Mouse (Mus musculus): ENCODE measurements around the gene Arhgap8. TPM values are rescaled to one million over a fixed set of nuclear protein-coding genes. Genes with fewer than 3 reads are reported as not detected.

The Arhgap8 gene
- polyA plus RNA-seq, 1 experiment from 2014 or later = not detected

DNA sequence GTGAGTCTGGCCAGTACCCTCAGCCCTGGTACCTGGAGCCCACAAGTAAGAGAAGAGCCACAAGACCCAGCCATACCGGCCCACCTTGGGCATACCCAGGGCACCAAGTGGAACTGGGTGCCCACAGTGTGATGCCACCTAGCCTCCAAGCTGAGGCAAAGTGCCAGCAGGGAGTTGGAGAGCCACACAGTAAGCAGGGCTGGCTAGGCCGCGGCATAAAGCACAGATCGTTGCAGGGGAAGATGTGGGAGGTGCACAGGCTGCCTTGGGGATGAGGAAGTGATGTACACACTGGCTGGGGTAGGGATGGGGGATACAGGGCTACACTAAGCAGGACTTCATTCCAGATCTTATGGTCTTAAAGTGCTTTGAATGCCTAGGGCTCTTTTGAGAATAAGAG lies 101.0 kb downstream of the Arhgap8 start:
- no peaks in the 10 kb centered on the region for H3K79me2 ChIP-seq (ENCODE audit: inconsistent target)
- no peak overlapping the region for H3K4me3 ChIP-seq (ENCODE audit: inconsistent target)
- no peaks in the 10 kb centered on the region for H3K36me3 ChIP-seq (ENCODE audit: inconsistent target)
- 71% methylated on average over 4 of the region's 4 CpGs for WGBS (ENCODE audit: missing documents)
- H3K27ac ChIP-seq = no peak overlapping the region

Other genes with a start within 250 kb of the Arhgap8 start
- gene Rtl6, start 162.2 kb upstream of the Arhgap8 start, polyA plus RNA-seq (2018) = 0.41 to 1.4 TPM (median 0.95 TPM) in 3 replicates
- gene Prr5, start 50.4 kb upstream of the Arhgap8 start, polyA plus RNA-seq (2018) = 1.0 to 1.4 TPM (median 1.3 TPM) in 3 replicates
- gene Phf21b, start 136.0 kb downstream of the Arhgap8 start, polyA plus RNA-seq (2018) = 0.14 to 0.21 TPM (median 0.19 TPM) in 3 replicates
- 0.15 to 0.34 TPM (median 0.26 TPM) in 3 replicates for gene Gm29666, start 200.0 kb downstream of the Arhgap8 start, polyA plus RNA-seq (2018)
- 36.1 to 79.2 TPM (median 38.4 TPM) in 3 replicates for gene Nup50, start 203.4 kb downstream of the Arhgap8 start, polyA plus RNA-seq (2018)